Mouse (Mus musculus): Measurements from ENCODE around the gene Atxn3.

DNA sequence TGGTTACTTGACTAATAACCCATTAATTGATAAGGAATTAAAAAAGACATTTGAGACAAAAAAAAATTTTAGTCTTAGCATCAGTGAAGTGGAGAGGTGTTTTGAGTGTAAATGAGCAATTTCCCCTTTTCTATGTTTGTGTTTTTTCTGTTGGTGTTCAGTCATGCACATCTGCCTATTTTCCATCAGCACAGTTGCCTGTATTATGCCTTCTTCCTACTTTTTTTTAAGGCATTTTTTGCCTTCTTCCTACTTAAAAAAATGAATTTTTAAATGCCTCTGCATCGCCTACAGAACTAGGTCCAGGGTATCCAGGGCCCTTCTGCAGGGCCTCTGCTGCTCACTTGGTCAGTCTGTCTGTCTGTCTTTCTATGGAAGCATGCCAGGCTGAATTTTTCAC is 20.5 kb upstream of the Atxn3 start:
- TF ChIP-seq CTCF (IDR thresholded peaks at IDR 0.05; ENCODE audit: low read depth, low read length) (no peak), POLR2A (IDR thresholded peaks at IDR 0.05; ENCODE audit: extremely low read depth, insufficient read depth, low read length) (no peak)
